Mouse (Mus musculus) embryonic facial prominence, embryonic 12.5 days (tissue): ENCODE measurements around the gene Eml2. TPM values are rescaled to one million over a fixed set of nuclear protein-coding genes. Genes with fewer than 3 reads are reported as not detected.

ENCODE experiments used
- ATAC-seq: fragments of 200-750 bp; cut with Nextera tagmentation; 2 replicates; pipeline ENCODE4 v1.8.0; 2017; ENCODE audit not compliant: insufficient number of reproducible peaks, insufficient read depth, low FRiP score, low TSS enrichment
- H3K27ac ChIP-seq: fragments of 300-500 bp; sonication (generic); 2 replicates; pipeline ENCODE4 v1.5.1; 2016; ENCODE audit warnings: mild to moderate bottlenecking
- H3K27me3 ChIP-seq: fragments of 300-500 bp; sonication (generic); 2 replicates; pipeline ENCODE4 v1.6.1; 2016; ENCODE audit warnings: mild to moderate bottlenecking, moderate library complexity
- H3K36me3 ChIP-seq: fragments of 300-500 bp; sonication (generic); 2 replicates; pipeline ENCODE4 v1.6.1; 2016; ENCODE audit warnings: mild to moderate bottlenecking
- H3K4me1 ChIP-seq: fragments of 300-500 bp; sonication (generic); 2 replicates; pipeline ENCODE4 v1.6.1; 2016
- H3K4me2 ChIP-seq: fragments of 300-500 bp; sonication (generic); replicated peaks from 2 replicates; pipeline ENCODE4 v1.6.1; 2016; ENCODE audit warnings: mild to moderate bottlenecking, moderate library complexity
- H3K4me3 ChIP-seq: fragments of 300-500 bp; sonication (generic); 2 replicates; pipeline ENCODE4 v1.5.1; 2016; ENCODE audit warnings: mild to moderate bottlenecking
- H3K9ac ChIP-seq: fragments of 300-500 bp; sonication (generic); 2 replicates; pipeline ENCODE4 v1.6.1; 2016; ENCODE audit warnings: mild to moderate bottlenecking, moderate library complexity
- H3K9me3 ChIP-seq: fragments of 300-500 bp; sonication (generic); 2 replicates; pipeline ENCODE4 v1.6.1; 2016; ENCODE audit warnings: mild to moderate bottlenecking, moderate library complexity
- WGBS: fragments of 180-500 bp; shearing (Covaris S2); methylation state at CpG from one replicate; pipeline ENCODE4 v1.1.7; 2016; 5-methylcytosine and 5-hydroxymethylcytosine counted together
- polyA plus RNA-seq: library from polyadenylated mRNA; unstranded; fragments of >200 nt; fragmentation: Nextera tagmentation; extraction: Ambion mirVana; gene quantifications from 2 replicates; pipeline ENCODE4 v1.2.1, GENCODE M21; 2016

Gene Eml2
- polyA plus RNA-seq, 1 experiment from 2014 or later = 4.9 TPM

DNA sequence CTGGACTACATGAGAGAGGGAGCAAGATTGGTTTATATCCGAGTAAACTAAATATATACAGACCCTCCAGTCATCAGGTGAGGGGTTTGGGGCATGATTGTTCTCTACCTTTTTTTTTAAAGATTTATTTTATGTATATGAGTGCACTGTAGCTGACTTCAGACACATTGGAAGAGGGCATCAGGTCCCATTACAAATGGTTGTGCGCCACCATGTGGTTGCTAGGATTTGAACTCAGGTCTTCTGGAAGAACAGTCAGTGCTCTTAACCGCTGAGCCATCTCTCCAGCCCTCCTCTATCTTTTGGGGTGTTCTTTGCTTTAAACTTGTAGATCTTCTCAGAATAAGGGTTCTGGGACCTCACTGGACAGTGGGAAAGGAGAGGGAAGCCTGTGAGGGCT, 43.8 kb downstream of the Eml2 start:
- WGBS = 72% methylated on average over 3 of the region's 3 CpGs
- Histone ChIP-seq H3K36me3 (0 out of 2 replicates have a peak, but pooled peaks cover 6% of the 10 kb centered on the region), H3K4me3 (no peak overlapping the region), H3K9me3 (no peaks in the 10 kb centered on the region), H3K9ac (no peak overlapping the region), H3K4me2 (no peak overlapping the region), H3K27ac (no peak overlapping the region), H3K4me1 (peaks cover 5% of the 10 kb centered on the region), H3K27me3 (no peaks in the 10 kb centered on the region)
- no peak for ATAC-seq

DNA sequence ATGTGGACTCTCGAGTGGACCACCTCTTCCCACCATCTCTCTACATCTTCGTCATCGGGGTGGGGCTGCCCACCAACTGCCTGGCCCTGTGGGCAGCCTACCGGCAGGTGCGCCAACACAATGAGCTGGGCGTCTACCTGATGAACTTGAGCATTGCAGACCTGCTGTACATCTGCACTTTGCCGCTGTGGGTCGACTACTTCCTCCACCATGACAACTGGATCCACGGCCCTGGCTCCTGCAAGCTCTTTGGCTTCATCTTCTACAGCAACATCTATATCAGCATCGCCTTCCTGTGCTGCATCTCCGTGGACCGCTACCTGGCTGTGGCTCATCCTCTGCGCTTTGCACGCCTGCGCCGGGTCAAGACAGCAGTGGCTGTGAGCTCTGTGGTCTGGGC, 46.0 kb downstream of the Eml2 start:
- no peaks in the 10 kb centered on the region for H3K27me3 ChIP-seq
- ATAC-seq = no peak
- no peak overlapping the region for H3K27ac ChIP-seq
- H3K9ac ChIP-seq = no peak overlapping the region
- H3K36me3 ChIP-seq = peaks cover 11% of the 10 kb centered on the region; the same call in 1 of the 2 replicates
- no peak overlapping the region for H3K4me3 ChIP-seq
- H3K4me1 ChIP-seq = peaks cover 5% of the 10 kb centered on the region; the same call in 1 of the 2 replicates
- H3K9me3 ChIP-seq = no peaks in the 10 kb centered on the region
- H3K4me2 ChIP-seq = no peak overlapping the region
- 93% methylated on average over 16 of the region's 16 CpGs for WGBS

DNA sequence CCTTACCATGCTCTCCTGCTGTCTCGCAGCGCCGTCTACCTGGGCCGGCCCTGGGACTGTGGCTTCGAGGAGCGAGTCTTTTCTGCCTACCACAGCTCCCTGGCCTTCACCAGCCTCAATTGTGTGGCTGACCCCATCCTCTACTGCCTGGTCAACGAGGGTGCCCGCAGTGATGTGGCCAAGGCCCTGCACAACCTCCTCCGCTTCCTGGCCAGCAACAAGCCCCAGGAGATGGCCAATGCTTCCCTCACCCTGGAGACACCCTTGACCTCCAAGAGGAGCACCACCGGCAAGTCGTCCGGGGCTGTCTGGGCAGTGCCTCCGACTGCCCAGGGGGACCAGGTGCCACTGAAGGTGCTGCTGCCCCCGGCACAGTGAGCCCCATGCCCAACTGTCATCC, 46.7 kb downstream of the Eml2 start:
- no peak overlapping the region for H3K4me3 ChIP-seq
- no peak overlapping the region for H3K27ac ChIP-seq
- H3K9ac ChIP-seq = no peak overlapping the region
- WGBS = 91% methylated on average over 14 of the region's 14 CpGs
- peaks cover 11% of the 10 kb centered on the region; the same call in 1 of the 2 replicates for H3K36me3 ChIP-seq
- H3K9me3 ChIP-seq = no peaks in the 10 kb centered on the region
- no peaks in the 10 kb centered on the region for H3K27me3 ChIP-seq
- H3K4me1 ChIP-seq = peaks cover 8% of the 10 kb centered on the region; the same call in 1 of the 2 replicates
- H3K4me2 ChIP-seq = no peak overlapping the region
- no peak for ATAC-seq

DNA sequence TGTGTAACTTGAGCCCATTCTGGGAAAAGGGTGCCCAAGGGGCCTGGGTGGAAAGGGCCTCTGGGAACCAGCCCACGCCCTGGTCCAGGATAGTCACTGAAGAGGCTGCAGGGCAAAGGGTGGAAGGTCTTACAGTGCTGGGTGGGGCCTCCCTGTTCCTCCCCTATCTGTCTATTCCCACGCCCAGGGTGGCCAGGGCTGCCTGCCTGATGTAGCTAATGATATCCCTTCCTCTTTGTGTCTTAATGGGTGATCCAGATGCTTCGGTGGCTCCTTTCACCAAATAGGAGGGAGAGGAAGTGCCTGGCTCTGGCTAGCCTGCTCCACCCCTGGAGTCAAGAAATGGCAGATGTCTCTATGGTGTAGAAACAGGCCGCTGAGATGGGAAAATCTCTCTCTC, 48.7 kb downstream of the Eml2 start:
- Histone ChIP-seq H3K4me1 (peaks cover 13% of the 10 kb centered on the region), H3K27me3 (no peaks in the 10 kb centered on the region), H3K4me2 (no peak overlapping the region), H3K9me3 (no peaks in the 10 kb centered on the region), H3K9ac (no peak overlapping the region), H3K4me3 (no peak overlapping the region), H3K36me3 (peaks cover 11% of the 10 kb centered on the region; the same call in 1 of the 2 replicates), H3K27ac (no peak overlapping the region)
- 86% methylated on average over 4 of the region's 4 CpGs for WGBS
- ATAC-seq = no peak

DNA sequence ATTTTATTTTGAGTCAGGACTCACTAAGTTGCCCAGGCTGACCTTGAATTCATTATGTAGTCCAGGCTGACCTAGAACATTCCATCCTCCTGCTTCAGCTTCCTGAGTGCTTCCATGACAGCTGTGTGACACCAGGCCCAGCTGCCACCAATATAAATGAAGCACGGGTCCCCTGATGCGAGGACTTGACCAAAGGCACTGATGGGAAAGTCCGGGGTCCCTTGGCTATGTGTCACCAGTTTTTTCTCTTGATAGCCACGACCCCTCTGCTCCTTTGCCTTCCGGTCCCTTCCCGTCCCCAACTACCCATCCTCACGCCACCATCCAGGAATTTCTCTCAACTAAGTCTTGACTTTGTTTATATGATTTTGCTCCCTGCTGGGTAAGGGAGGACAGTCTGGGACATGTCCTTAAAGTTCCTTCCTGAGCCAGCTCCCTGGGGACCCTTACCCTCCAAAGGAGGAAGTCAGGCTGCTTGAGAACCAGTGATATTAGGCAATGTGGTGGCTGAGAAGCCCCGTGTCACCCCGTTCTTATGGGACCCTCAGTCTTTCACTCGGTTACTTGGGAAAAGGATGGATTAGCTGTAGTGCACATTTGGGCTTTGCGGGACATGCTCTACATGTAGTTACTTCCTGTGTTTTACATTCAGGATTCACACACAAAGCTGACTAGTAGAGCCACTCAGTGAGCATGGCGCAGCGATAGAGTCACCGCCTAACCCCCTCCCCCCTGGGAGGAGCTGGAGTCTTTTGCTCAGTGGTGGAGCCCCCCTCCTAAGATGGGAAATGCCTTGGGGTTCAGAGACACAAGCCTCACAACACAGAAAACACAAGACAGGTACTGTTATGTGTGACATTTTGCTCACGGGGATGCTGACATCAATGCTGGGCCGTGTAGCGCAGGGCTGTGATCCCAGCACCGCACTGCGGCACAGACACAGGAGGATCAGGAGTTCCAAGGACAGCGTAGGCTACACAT, 50.9 kb downstream of the Eml2 start:
- peaks cover 18% of the 10 kb centered on the region; the same call in 1 of the 2 replicates for H3K36me3 ChIP-seq
- 17% methylated on average over 20 of the region's 20 CpGs for WGBS

DNA sequence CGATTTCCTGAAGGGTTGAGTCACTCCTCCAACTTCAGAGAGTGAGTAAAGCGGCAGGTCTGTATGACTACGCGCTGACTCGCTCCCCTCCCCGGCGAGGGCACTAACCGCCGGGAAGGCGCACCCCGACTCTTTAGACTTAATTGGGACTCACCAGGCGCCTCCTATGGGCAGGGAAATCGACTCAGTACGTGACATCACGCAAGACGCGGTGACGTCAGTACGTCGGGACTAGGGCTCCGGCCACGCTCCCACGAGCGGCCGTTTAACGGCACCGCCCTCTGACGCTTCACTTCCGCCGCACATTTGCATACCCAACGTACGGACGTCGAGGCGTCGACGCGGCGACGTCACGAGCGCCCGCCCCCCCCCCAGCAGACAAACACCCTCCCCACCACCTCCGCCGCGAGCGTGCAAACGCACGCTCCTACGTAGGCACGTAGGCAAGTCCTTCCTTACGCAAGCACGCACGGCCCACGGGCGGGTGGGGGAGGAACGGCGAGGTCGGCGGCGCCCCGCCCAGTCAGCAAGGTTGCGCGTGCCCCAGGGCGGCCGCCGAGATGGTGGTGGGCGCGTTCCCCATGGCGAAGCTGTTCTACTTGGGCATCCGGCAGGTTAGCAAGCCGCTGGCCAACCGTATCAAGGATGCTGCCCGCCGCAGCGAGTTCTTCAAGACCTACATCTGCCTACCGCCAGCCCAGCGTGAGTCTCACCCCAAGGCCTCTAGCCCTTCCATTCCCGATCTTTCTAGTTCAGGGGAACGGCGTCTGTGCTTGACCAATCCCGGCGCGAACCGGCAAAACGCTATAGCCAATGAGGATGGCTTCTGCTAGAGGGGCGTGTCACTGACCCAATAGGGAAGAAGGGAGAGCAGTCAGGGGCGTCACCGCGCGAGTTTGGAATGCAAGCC, 51.9 kb downstream of the Eml2 start, which contains the start of gene Opa3:
TSS of gene Opa3 (plus strand) at position 452 of the 910 bp plus-strand sequence.
- WGBS = under 1% methylated on average over 90 of the region's 91 CpGs
- ATAC-seq = peak; percentile 95
- H3K36me3 ChIP-seq = peaks cover 12% of the 10 kb centered on the region; the same call in 1 of the 2 replicates

More for the DNA sequence above, 50.9 kb downstream of the Eml2 start:
- Histone ChIP-seq H3K4me1 (peaks cover 15% of the 10 kb centered on the region), H3K4me2 (peak overlapping the region; percentile 86), H3K9ac (peak overlapping the region; percentile 73), H3K9me3 (no peaks in the 10 kb centered on the region), H3K27me3 (no peaks in the 10 kb centered on the region), H3K27ac (peak overlapping the region; percentile 93), H3K4me3 (peak overlapping the region; percentile 68)
- peak; percentile 32 for ATAC-seq

DNA sequence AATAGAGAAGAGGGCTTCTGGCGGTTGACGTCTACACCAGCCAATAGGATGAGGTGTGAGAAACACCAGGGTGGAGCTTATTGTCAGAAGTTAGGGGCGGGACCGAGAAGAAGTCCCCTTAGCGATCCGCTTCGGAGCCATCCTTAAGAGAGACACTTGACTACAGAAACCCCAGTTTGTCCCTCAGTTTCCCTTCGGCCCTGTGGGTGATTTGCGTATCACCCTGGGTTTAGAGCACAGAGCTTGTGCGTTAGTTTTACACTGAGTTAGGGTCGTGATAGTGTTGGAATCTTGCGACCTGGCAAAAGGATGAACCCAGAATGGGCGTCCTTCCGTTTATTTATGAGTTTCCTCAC, 52.5 kb downstream of the Eml2 start:
- H3K4me3 ChIP-seq = peak overlapping the region; percentile 68
- no peaks in the 10 kb centered on the region for H3K27me3 ChIP-seq
- peak overlapping the region; percentile 63 for H3K4me2 ChIP-seq
- peak overlapping the region; percentile 61 for H3K27ac ChIP-seq
- H3K9me3 ChIP-seq = no peaks in the 10 kb centered on the region
- H3K36me3 ChIP-seq = peaks cover 12% of the 10 kb centered on the region; the same call in 1 of the 2 replicates
- under 1% methylated on average over 14 of the region's 14 CpGs for WGBS
- H3K4me1 ChIP-seq = peaks cover 15% of the 10 kb centered on the region
- no peak for ATAC-seq
- peak overlapping the region; percentile 60 for H3K9ac ChIP-seq

More for the DNA sequence above, 51.9 kb downstream of the Eml2 start, which contains the start of gene Opa3:
- peak within 1 kb of the TSS; percentile 86 for H3K4me2 ChIP-seq
- H3K27me3 ChIP-seq = no peaks in the 10 kb centered on the region
- H3K4me1 ChIP-seq = peaks cover 15% of the 10 kb centered on the region
- peak within 1 kb of the TSS; percentile 68 for H3K4me3 ChIP-seq
- H3K9me3 ChIP-seq = no peaks in the 10 kb centered on the region
- H3K9ac ChIP-seq = peak within 1 kb of the TSS; percentile 73
- peak within 1 kb of the TSS; percentile 98 for H3K27ac ChIP-seq

DNA sequence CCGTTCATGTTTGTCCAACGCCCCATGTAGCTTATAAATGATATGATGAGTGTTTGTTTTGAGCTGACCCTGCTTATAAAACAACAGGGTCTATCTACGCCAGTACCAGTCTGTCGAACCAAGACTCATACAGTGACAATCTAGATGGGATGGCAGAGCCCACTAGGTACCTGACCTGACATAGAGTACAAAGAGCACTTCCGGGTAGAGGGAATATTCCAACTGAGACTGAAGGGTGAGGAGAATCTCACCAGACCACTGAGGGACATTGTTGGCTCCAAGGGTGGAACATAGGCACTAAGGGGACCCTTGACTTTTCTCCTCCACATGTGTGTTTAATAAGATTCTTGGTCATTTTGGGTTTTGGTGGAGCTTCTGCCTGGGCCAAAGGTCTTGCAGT, 53.2 kb downstream of the Eml2 start:
- ATAC-seq = no peak
- Histone ChIP-seq H3K4me1 (peaks cover 15% of the 10 kb centered on the region), H3K36me3 (peaks cover 12% of the 10 kb centered on the region), H3K27ac (no peak overlapping the region), H3K27me3 (no peaks in the 10 kb centered on the region), H3K4me3 (peak overlapping the region; percentile 68), H3K9ac (peak overlapping the region; percentile 60), H3K4me2 (peak overlapping the region; percentile 63), H3K9me3 (no peaks in the 10 kb centered on the region)
- 50% methylated on average over 5 of the region's 5 CpGs for WGBS

DNA sequence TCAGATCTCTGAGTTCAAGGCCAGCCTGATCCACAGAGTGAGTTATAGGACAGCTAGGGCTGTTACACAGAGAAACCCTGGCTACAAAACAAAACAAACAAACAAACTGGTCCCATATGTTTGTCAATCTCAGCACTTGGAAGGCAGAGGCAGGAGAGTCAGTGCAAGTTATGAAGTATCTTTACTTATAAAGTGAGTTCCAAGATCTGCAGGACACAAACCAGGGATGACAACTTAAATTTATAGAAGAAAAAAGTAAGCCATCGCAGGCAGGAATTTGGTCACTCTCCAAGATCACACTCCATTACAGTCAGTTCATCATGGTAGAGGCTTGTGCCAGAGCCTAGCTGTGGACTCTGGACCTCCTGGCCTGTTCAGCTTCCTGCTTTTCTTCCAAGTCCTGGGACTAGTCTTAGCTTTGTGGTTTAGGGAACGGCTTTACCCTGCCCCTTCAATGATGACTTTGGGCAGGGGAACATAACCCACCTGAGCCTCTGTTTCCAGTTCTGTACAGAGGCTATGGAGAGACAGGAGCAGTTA, 53.9 kb downstream of the Eml2 start:
- Histone ChIP-seq H3K27ac (no peak overlapping the region), H3K36me3 (peaks cover 12% of the 10 kb centered on the region), H3K4me2 (no peak overlapping the region), H3K27me3 (no peaks in the 10 kb centered on the region), H3K9ac (peak overlapping the region; percentile 60; the same call in 1 of the 2 replicates), H3K4me3 (no peak overlapping the region), H3K9me3 (no peaks in the 10 kb centered on the region), H3K4me1 (peaks cover 15% of the 10 kb centered on the region)
- 95% methylated on average over 2 of the region's 2 CpGs for WGBS
- ATAC-seq = no peak

DNA sequence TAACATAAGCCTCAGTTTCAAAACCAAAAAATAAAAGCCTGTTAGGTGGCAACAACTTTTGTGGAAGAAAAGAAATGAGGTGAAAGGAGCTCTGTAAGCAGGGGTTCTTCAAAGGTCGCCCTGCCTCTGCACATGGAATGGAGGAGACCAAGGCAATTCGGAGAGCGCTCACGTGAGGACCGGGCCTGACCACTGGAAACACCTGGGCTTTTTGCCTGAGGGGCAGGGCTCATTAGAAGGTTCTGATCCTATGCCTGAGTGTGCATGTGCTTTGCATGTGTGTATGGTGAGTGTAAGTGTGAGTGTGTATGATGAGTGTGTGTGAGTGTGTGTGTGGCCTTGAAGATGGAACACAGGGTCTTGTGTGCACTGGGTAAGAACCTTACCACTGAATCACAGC, 54.7 kb downstream of the Eml2 start:
- 95% methylated on average over 5 of the region's 5 CpGs for WGBS
- ATAC-seq = no peak

DNA sequence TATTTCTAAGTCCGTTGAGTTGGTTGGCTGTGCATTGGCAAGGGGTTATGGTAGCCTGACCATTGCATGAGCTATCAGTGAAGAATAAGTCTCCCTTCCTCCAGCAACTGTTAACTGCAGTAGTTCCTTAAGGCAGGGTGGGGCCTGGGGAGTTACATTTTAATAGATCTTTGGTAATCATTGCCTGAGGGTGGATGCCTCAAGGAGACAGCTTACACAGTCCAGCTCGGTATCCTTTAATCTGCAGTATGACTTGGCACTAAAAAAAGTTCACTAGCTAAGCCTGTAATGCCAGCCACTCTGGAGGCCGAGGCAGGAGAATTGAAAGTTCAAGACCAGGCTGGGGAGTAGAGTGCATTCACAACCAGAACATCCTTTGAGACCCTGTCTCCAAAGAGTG, 55.6 kb downstream of the Eml2 start:
- WGBS = 93% methylated on average over 3 of the region's 3 CpGs
- no peaks in the 10 kb centered on the region for H3K27me3 ChIP-seq
- ATAC-seq = no peak

More for the DNA sequence above, 54.7 kb downstream of the Eml2 start:
- Histone ChIP-seq H3K27me3 (no peaks in the 10 kb centered on the region), H3K4me2 (no peak overlapping the region), H3K27ac (no peak overlapping the region), H3K9me3 (no peaks in the 10 kb centered on the region), H3K36me3 (peaks cover 8% of the 10 kb centered on the region; the same call in 1 of the 2 replicates), H3K9ac (peak overlapping the region; percentile 60; the same call in 1 of the 2 replicates), H3K4me3 (no peak overlapping the region), H3K4me1 (peaks cover 15% of the 10 kb centered on the region)

More for the DNA sequence above, 55.6 kb downstream of the Eml2 start:
- H3K4me3 ChIP-seq = no peak overlapping the region
- H3K27ac ChIP-seq = no peak overlapping the region
- peaks cover 13% of the 10 kb centered on the region for H3K4me1 ChIP-seq
- peaks cover 8% of the 10 kb centered on the region; the same call in 1 of the 2 replicates for H3K36me3 ChIP-seq
- no peak overlapping the region for H3K9ac ChIP-seq
- no peaks in the 10 kb centered on the region for H3K9me3 ChIP-seq
- H3K4me2 ChIP-seq = no peak overlapping the region
